Mouse (Mus musculus): ENCODE measurements around the gene Tsks. TPM values are rescaled to one million over a fixed set of nuclear protein-coding genes. Genes with fewer than 3 reads are reported as not detected.

Gene Tsks
- total RNA-seq, 2 experiments from 2014 or later: not detected

GRCm38 (mm10) chr7:45002440-45002839, 59.4 kb downstream of the Tsks start:
- intact Hi-C loops (cut with DNase I): no loop called here
- DNase-seq: no peak

GRCm38 (mm10) chr7:45004546-45004945, 61.5 kb downstream of the Tsks start:
- no peak for DNase-seq
- intact Hi-C loops (cut with DNase I): no loop called here

GRCm38 (mm10) chr7:45005321-45005992, 62.5 kb downstream of the Tsks start:
- no peak for DNase-seq
- intact Hi-C loops (cut with DNase I): no loop called here

- intact Hi-C loops (cut with DNase I): no loop called here
- no peak for DNase-seq
These were observed 63.5 kb downstream of the Tsks start for GRCm38 (mm10) chr7:45006503-45006902.

- no peak for DNase-seq
- intact Hi-C loops (cut with DNase I): no loop called here
These were observed 64.1 kb downstream of the Tsks start for GRCm38 (mm10) chr7:45007141-45007540.

Other genes with a start within 250 kb of the Tsks start
- not detected for gene Izumo2, start 234.5 kb upstream of the Tsks start, total RNA-seq (2021)
- gene Vrk3, start 194.8 kb upstream of the Tsks start, total RNA-seq (2021): 10 to 100 TPM; 16.1 to 18.6 TPM
- not detected for gene Zfp473, start 192.2 kb upstream of the Tsks start, total RNA-seq (2021)
- gene Nup62, start 127.1 kb upstream of the Tsks start, total RNA-seq (2021): 10 to 100 TPM; 19.6 to 20.0 TPM
- 1 to 10 TPM; 1.0 to 6.4 TPM for gene Il4i1, start 126.8 kb upstream of the Tsks start, total RNA-seq (2021)
- 10 to 100 TPM; 55.2 to 69.3 TPM for gene Atf5, start 126.5 kb upstream of the Tsks start, total RNA-seq (2021)
- gene Akt1s1, start 94.2 kb upstream of the Tsks start, total RNA-seq (2021): 100 to 1,000 TPM; 111 to 122 TPM
- gene Tbc1d17, start 94.1 kb upstream of the Tsks start, total RNA-seq (2021): 10 to 100 TPM; 42.4 to 53.4 TPM
- 10 to 100 TPM; 14.9 to 18.7 TPM for gene Pnkp, start 86.1 kb upstream of the Tsks start, total RNA-seq (2021)
- 100 to 1,000 TPM; 129 to 153 TPM for gene Ptov1, start 73.4 kb upstream of the Tsks start, total RNA-seq (2021)
- 10 to 100 TPM; 54.0 to 57.5 TPM for gene Med25, start 50.5 kb upstream of the Tsks start, total RNA-seq (2021)
- gene Fuz, start 47.1 kb upstream of the Tsks start, total RNA-seq (2021): 10 to 100 TPM; 17.3 to 18.1 TPM
- gene Ap2a1, start 13.7 kb upstream of the Tsks start, total RNA-seq (2021): 10 to 100 TPM; 55.0 to 56.3 TPM
- 1 to 10 TPM; 1.2 to 1.8 TPM for gene Cpt1c, start 31.6 kb downstream of the Tsks start, total RNA-seq (2021)
- 100 to 1,000 TPM; 105 to 123 TPM for gene Prmt1, start 43.4 kb downstream of the Tsks start, total RNA-seq (2021)
- gene Irf3, start 54.4 kb downstream of the Tsks start, total RNA-seq (2021): 10 to 100 TPM; 18.3 to 20.3 TPM
- 1 to 10 TPM; 8.0 to 8.9 TPM for gene Bcl2l12, start 55.5 kb downstream of the Tsks start, total RNA-seq (2021)
- 10 to 100 TPM; 36.9 to 40.2 TPM for gene Scaf1, start 73.2 kb downstream of the Tsks start, total RNA-seq (2021)
- gene Rras, start 74.8 kb downstream of the Tsks start, total RNA-seq (2021): 10 to 100 TPM; 20.6 to 21.8 TPM
- gene Prr12, start 109.7 kb downstream of the Tsks start, total RNA-seq (2021): 10 to 100 TPM; 11.3 to 14.1 TPM
- gene Nosip, start 119.2 kb downstream of the Tsks start, total RNA-seq (2021): 10 to 100 TPM; 29.0 to 30.8 TPM
- 1 to 10 TPM; 8.0 to 8.8 TPM for gene Prrg2, start 119.5 kb downstream of the Tsks start, total RNA-seq (2021)
- gene Rcn3, start 149.0 kb downstream of the Tsks start, total RNA-seq (2021): 10 to 100 TPM; 17.3 to 20.9 TPM
- gene Fcgrt, start 160.6 kb downstream of the Tsks start, total RNA-seq (2021): 10 to 100 TPM; 39.2 to 40.0 TPM
- 100 to 1,000 TPM; 388 to 460 TPM for gene Rps11, start 181.2 kb downstream of the Tsks start, total RNA-seq (2021)
- gene Rpl13a, start 185.6 kb downstream of the Tsks start, total RNA-seq (2021): 100 to 1,000 TPM; 488 to 598 TPM
- not detected for gene Gm45713, start 193.0 kb downstream of the Tsks start, total RNA-seq (2021)
- gene Flt3l, start 193.2 kb downstream of the Tsks start, total RNA-seq (2021): 1 to 10 TPM; 2.8 to 4.0 TPM
- 10 to 100 TPM; 28.6 to 36.2 TPM for gene Pih1d1, start 211.1 kb downstream of the Tsks start, total RNA-seq (2021)
- 10 to 100 TPM; 10.6 to 14.3 TPM for gene Aldh16a1, start 211.4 kb downstream of the Tsks start, total RNA-seq (2021)
- under 1 TPM; 0.76 to 0.79 TPM for gene Slc17a7, start 220.7 kb downstream of the Tsks start, total RNA-seq (2021)
- not detected for gene Gfy, start 236.4 kb downstream of the Tsks start, total RNA-seq (2021)
- gene Pth2, start 237.8 kb downstream of the Tsks start, total RNA-seq (2021): not detected